23 mouse cellular contexts compared by ENCODE assay signal in genomic region chr6:98262961-98263360, GRCm38 (mm10).
DNase-seq lines count a peak whose midpoint lies in the region; ATAC-seq and TF ChIP-seq lines count a peak whose summit lies in the region.
"Had no signal": no experiment of that assay in that cellular context is flagged by ENCODE, and none has a peak within 500 bp of the region (broad histone marks: within the 10 kb centered on the region; RNA-seq: fewer than 3 reads in every experiment).

No protein-coding gene starts in this region.

- H3K9me3 ChIP-seq in intestine, postnatal 0 days (ENCODE audit: control insufficient read depth) = peaks cover 4% of the 10 kb centered on the region; the same call in 1 of the 2 replicates
- H3K9me3 ChIP-seq in intestine, embryonic 16.5 days (ENCODE audit: control insufficient read depth, low read length) = 0 out of 2 replicates have a peak, but pooled peaks cover 11% of the 10 kb centered on the region
- H3K9me3 ChIP-seq in lung, embryonic 14.5 days (ENCODE audit: low read depth, low read length) = peaks cover 4% of the 10 kb centered on the region; the same call in 1 of the 2 replicates
- no peaks in the 10 kb centered on the region for H3K9me3 ChIP-seq in E14TG2a.4 (ENCODE audit: low read length)
- H3K9me3 ChIP-seq: stomach, embryonic 15.5 days had no signal

- no peak overlapping the region for H3K4me2 ChIP-seq in intestine, postnatal 0 days (replicated peaks; ENCODE audit: low read depth)
- no peak overlapping the region for H3K4me2 ChIP-seq in intestine, embryonic 16.5 days (ENCODE audit: low read depth, low read length)
- no peak overlapping the region for H3K4me2 ChIP-seq in lung, embryonic 14.5 days
- H3K4me2 ChIP-seq: heart, embryonic 15.5 days; hindbrain, embryonic 14.5 days; stomach, embryonic 15.5 days had no signal

- WGBS in intestine, postnatal 0 days = 61% methylated on average over 2 of the region's 2 CpGs
- WGBS in intestine, embryonic 16.5 days = 58% methylated on average over 2 of the region's 2 CpGs
- whole genome bisulfite sequencing in lung, embryonic 14.5 days = 51% methylated on average over 2 of the region's 2 CpGs
- WGBS in lung, adult 2 months = 46% methylated on average over 2 of the region's 2 CpGs

- H3K27ac ChIP-seq in intestine, postnatal 0 days (ENCODE audit: low read depth, low read length) = no peak overlapping the region
- no peak overlapping the region for H3K27ac ChIP-seq in intestine, embryonic 16.5 days (ENCODE audit: low read length)
- no peak overlapping the region for H3K27ac ChIP-seq in lung, embryonic 14.5 days (ENCODE audit: low read depth)
- H3K27ac ChIP-seq: forebrain, embryonic 10.5 days; heart, embryonic 15.5 days; hindbrain, embryonic 14.5 days; stomach, embryonic 15.5 days had no signal

- no peak for ATAC-seq in intestine, postnatal 0 days
- ATAC-seq in intestine, embryonic 16.5 days = no peak
- ATAC-seq in lung, embryonic 14.5 days (ENCODE audit: insufficient read depth) = no peak
- ATAC-seq: forebrain, postnatal 0 days; midbrain, embryonic 16.5 days had no signal

- H3K4me3 ChIP-seq in intestine, postnatal 0 days (ENCODE audit: low read depth, low read length) = no peak overlapping the region
- H3K4me3 ChIP-seq in intestine, embryonic 16.5 days (ENCODE audit: low read length) = no peak overlapping the region
- no peak overlapping the region for H3K4me3 ChIP-seq in lung, embryonic 14.5 days (ENCODE audit: low read depth, low read length)
- H3K4me3 ChIP-seq in lung, adult 2 months (replicated peaks; ENCODE audit: extremely low read depth, low read depth, low read length) = no peak overlapping the region
- H3K4me3 ChIP-seq in E14TG2a.4 (replicated peaks; ENCODE audit: low read length) = no peak overlapping the region
- H3K4me3 ChIP-seq: forebrain, embryonic 10.5 days; heart, embryonic 15.5 days; stomach, embryonic 15.5 days had no signal

- no peak for DNase-seq in lung, embryonic 14.5 days
- no peak for DNase-seq in lung, adult 2 months
- DNase-seq in ZHBTc4 (ENCODE audit: low read depth, low spot score) = peak; percentile 54
- DNase-seq in ovary, postnatal 36 days (ENCODE audit: low spot score) = no peak
- no peak for DNase-seq in adrenal gland, adult (ENCODE audit: inconsistent age in 2 of 2, low spot score in 1 of 2)
- DNase-seq: adrenal gland, postnatal 14 days; cerebellum, adult 9-10 months; forebrain, postnatal 0 days; gastrocnemius, postnatal 36 days; heart, postnatal 36 days; kidney, adult 11 months; lung, postnatal 4 days; right cerebral cortex, adult 18-20 months; right cerebral cortex, postnatal 4 days; thymus, adult 18-20 months had no signal

- peak; percentile 31; the same call in 1 of the 2 replicates for TF ChIP-seq CTCF in intestine, postnatal 0 days (IDR thresholded peaks at IDR 0.05; ENCODE audit: low read depth)
- TF ChIP-seq CTCF in lung, embryonic 14.5 days (IDR thresholded peaks at IDR 0.05; ENCODE audit: low read depth) = peak; percentile 28
- TF ChIP-seq CTCF in lung, adult 2 months (IDR thresholded peaks at IDR 0.05; ENCODE audit: insufficient read depth, low read length) = no peak
- TF ChIP-seq CTCF in E14TG2a.4 (conservative IDR thresholded peaks at IDR 0.05; ENCODE audit: low read length) = peak; percentile 70

- no peaks in the 10 kb centered on the region for H3K27me3 ChIP-seq in intestine, postnatal 0 days (replicated peaks; ENCODE audit: control insufficient read depth, insufficient read depth, low read length)
- no peaks in the 10 kb centered on the region for H3K27me3 ChIP-seq in intestine, embryonic 16.5 days (replicated peaks; ENCODE audit: control insufficient read depth, insufficient read depth, low read length)
- no peaks in the 10 kb centered on the region for H3K27me3 ChIP-seq in lung, embryonic 14.5 days (ENCODE audit: insufficient read depth, low read length)
- H3K27me3 ChIP-seq in E14TG2a.4 (ENCODE audit: insufficient read depth, low read length) = no peaks in the 10 kb centered on the region
- H3K27me3 ChIP-seq: heart, embryonic 15.5 days; stomach, embryonic 15.5 days had no signal

- no peak overlapping the region for H3K9ac ChIP-seq in intestine, postnatal 0 days (ENCODE audit: low read depth, low read length)
- H3K9ac ChIP-seq in intestine, embryonic 16.5 days (ENCODE audit: low read depth, low read length) = no peak overlapping the region
- H3K9ac ChIP-seq in lung, embryonic 14.5 days = no peak overlapping the region
- H3K9ac ChIP-seq: forebrain, postnatal 0 days; heart, embryonic 15.5 days; hindbrain, embryonic 14.5 days; stomach, embryonic 15.5 days had no signal

- no peaks in the 10 kb centered on the region for H3K36me3 ChIP-seq in intestine, postnatal 0 days (ENCODE audit: control insufficient read depth, insufficient read depth)
- H3K36me3 ChIP-seq in intestine, embryonic 16.5 days (ENCODE audit: control insufficient read depth, insufficient read depth, low read length) = no peaks in the 10 kb centered on the region
- no peaks in the 10 kb centered on the region for H3K36me3 ChIP-seq in lung, embryonic 14.5 days (ENCODE audit: insufficient read depth)
- no peaks in the 10 kb centered on the region for H3K36me3 ChIP-seq in E14TG2a.4 (ENCODE audit: insufficient read depth, low read length)
- H3K36me3 ChIP-seq: forebrain, embryonic 10.5 days; heart, embryonic 15.5 days; stomach, embryonic 15.5 days had no signal

- H3K4me1 ChIP-seq in intestine, postnatal 0 days (replicated peaks; ENCODE audit: control insufficient read depth, insufficient read depth, low read length) = no peaks in the 10 kb centered on the region
- H3K4me1 ChIP-seq in intestine, embryonic 16.5 days (ENCODE audit: control insufficient read depth, insufficient read depth, low read length) = no peaks in the 10 kb centered on the region
- H3K4me1 ChIP-seq in lung, embryonic 14.5 days (ENCODE audit: insufficient read depth) = no peaks in the 10 kb centered on the region
- no peaks in the 10 kb centered on the region for H3K4me1 ChIP-seq in lung, adult 2 months (ENCODE audit: control insufficient read depth, insufficient read depth, low read length)
- no peaks in the 10 kb centered on the region for H3K4me1 ChIP-seq in E14TG2a.4 (replicated peaks; ENCODE audit: low read depth, low read length)
- H3K4me1 ChIP-seq: forebrain, embryonic 10.5 days; heart, embryonic 15.5 days; stomach, embryonic 15.5 days had no signal

- TF ChIP-seq POLR2A in lung, adult 2 months (IDR thresholded peaks at IDR 0.05; ENCODE audit: borderline replicate concordance, extremely low read depth, low read depth, low read length) = no peak
